Mouse (Mus musculus) adipocyte (in vitro differentiated cells): ENCODE measurements around the gene Pdgfra.

ENCODE experiments used
- DNase-seq: peaks from one replicate; pipeline ENCODE4 v3.0.0-alpha.2; 2016; ENCODE audit warnings: low spot score

The Pdgfra gene

DNA sequence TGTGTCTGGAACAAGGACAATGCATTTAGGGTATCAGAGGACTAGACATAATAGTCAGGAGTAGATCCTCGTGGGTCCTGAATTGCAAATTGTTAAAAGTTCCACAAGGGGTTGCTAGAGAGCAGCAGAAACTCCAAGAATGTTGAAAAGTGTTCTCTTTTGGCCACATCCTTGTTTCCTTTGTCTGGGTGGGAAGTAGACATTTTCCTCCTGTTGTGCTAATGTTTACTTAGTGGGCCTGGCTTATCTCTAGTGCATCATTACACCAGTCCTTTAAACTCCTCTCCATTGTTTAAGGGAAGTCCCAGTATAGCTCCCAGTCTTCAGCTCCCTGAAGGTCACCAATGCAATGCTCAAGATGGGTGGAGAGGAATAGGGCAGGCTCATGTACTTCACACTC is 57.9 kb downstream of the Pdgfra start:
- peak; percentile 61 for DNase-seq

DNA sequence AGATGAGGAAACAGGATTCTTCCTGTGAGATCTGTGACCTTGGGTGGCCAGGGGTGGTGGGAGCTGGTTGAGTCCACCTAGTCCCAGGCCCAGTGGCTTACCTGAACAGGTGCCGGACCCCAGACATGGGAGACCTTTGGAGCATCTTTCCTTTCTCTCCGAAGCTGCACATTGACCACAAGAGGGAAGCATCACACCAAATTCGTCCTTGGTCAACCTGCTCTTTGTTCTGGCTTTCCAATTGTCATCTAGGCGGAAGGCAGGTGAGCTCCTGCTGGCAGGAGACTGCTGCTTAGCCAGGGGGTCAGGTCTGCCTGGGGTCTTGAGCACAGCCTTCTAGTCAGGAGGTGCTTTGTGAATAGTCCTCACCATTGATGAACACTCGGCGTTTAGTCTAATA is 62.4 kb downstream of the Pdgfra start:
- peak; percentile 50 for DNase-seq

DNA sequence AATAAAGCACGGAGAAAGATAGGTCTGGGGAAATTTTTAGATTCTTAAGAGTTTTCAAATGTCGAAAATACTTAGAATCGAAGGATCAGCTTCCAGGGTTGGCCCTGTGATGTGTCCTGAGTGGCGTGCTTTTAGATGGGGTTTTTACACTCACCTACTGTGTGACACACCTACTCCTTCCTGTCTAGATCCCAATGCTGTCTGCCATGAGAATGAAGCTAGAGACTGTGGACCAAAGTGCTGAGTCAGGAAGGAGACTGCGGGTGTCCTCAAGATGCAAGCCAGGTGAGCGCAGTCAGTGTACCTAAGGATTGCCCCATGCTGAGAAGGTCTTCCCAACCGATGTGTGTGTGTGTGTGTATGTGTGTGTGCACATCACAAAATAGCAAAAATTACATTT is 62.8 kb downstream of the Pdgfra start:
- DNase-seq = no peak

DNA sequence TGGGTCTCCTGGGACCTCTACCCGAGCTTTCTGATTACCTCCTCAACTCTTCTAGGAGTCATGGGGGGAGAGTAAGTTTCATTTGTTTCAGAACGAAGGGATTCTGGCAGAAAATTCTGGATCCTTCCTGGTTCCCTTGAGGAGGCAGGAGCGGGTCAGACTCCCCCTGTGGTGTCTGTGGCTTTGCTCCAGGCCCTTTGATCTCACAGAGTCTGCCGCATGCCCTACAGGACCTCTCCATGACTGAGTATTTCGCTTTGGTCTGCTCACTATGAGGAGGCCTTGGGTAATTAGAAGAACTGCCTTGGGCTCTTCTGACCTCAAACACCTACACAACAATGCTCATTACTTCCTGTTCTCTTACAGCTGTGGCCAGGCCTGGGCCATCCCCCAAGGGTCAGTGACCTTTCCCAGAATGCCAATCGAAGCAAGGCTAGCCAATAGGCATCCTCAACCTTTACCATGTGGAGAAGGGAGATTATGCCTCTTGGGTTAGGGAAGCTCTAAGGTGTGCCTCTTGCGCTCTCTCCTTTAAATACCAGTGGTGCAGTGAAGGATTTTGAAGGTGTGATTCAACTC is 63.7 kb downstream of the Pdgfra start:
- DNase-seq = no peak

DNA sequence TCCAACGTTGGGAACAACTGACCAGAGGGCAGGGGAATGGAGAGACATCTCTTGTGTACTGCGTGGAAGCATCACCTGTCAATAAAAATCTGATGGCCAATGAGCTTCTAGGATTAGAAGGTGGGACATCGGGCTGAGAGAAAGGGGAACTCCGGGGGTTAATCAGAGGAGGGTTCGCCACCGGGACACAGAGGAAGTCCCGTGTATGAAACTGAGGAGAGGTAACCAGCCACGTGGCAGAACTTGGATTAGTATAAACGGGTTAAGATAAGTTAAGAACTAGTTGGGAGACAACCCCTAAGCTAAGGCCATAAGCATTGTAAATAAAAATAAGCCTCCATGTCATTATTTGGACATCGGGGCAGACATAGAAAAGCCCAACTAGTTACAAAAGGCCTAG is 69.5 kb downstream of the Pdgfra start:
- no peak for DNase-seq

DNA sequence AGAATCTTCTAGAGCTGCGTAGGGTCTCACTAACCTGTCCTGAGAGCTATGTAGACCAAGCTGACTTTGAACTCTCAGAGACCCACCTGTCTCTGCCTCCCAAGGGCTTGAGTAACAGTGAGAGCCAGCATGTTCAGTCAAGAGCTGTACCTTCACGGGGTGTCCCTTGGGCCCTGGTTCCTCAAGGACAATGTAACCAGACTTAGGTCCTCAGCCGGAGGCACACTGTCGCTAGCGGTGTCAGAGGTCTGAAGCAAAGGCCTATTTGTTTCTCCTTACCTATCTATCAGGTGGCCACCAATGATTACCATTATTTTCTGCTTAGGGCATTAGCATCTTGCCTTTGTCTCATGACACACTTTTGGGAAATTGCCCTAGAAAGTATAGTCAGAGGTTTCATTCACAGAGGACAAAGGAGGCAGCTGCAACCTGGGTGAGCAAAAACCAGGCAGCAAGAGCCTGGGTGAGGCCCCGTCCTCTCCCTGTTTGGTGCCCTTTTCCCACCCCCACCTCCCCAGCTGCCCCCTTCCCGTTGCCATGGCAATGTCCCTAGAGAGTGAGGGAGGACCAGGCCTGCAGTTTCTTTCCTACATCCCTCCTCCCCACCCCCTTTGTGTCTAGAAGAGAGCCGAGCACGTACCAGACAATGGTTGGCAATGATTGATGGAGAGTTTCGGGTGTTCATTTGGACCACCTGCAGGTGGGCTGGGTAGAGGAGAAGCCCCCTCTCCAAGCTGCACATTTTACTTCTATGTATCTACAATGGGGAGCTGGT is 70.6 kb downstream of the Pdgfra start:
- DNase-seq = no peak

DNA sequence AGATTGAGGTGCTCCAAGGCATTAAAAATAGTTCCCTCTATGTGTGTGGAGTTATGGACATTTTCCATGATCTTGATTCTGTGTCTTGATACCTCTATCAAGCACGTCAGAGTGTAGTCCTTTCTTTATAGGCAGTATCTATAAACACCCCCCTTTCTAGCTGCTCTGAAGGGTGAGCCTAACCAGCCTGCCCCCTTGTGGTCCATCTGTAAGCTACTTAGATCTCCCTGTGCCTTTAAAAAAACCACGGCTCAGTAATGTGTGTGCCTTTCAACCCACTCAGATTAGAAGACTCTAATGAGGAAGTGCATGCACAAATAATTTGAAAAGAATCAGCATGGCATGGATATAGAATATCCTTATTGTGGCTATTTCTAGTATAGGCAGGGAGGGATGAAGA is 86.3 kb downstream of the Pdgfra start:
- DNase-seq = no peak

DNA sequence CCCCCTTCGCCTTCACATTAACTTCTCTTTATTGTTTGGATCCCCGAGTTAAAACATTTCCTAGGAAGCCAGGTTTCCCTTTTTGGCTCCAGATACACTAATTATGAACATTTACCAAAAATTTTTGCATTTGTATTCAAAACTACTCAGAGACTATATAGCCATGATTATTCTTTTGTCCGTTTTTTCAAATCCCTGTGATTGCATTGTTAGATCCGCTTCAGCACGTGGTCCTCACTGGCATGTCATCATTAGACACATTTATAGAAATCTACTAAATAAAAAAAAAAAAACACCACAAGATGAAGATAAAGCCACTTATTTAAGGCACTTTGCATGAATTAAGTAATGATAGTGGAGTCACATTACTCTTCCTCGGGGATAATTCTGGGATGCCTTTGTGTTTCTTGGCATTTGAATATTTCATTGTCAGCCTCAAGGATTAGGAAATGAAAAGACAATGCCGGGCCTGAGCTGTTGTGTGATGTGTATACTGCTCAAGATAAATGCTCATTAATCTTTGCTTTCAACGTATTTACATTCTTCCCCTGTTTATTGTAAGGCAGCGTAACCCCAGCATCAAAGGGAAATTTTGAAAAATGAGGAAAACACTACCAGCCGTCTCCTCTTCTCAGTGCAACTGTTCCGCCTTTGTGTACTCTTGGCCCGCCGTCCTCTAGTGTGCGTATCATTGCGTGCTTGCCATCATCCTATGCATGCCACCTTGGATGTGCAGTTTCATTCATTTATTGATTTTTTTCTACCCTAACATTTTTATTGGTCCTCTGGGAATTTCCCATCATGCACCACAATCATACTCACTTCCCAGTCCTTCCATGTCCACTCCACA is 87.1 kb downstream of the Pdgfra start:
- DNase-seq = no peak

DNA sequence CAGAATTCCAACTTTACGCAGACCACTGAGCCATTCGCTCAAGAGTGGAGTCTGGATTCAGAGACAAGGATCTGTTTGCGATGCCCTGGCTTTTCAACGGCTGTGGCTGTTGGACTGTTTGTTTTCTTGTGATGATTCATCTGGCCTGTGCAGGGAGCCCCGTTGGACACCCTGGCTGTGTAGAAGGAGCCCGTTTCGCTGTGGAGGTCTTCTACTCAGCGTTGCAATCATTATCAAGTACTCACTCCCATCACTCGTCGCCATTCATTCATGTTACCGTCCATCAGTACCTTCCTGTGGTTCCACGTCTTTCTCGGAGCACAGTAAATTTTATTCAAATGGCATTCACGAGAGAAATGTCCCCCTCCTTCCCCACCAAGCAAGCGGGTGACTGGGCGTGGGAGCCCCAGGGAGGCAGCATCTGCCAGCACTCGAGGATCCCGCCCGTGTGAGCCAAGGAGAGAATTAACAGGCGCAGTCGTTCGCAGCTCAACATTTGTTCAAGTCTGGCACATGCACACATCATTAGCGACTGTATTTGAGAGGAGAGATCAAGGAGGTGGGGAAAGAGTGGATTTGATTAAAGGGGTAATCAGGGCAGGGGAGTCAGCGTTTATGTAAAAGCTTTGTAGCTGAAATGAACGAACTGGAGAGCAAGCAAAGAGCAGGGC is 95.1 kb downstream of the Pdgfra start:
- DNase-seq = no peak
